Mouse (Mus musculus) lung, embryonic 16.5 days (tissue): ENCODE measurements around the gene Prkcq. TPM values are rescaled to one million over a fixed set of nuclear protein-coding genes. Genes with fewer than 3 reads are reported as not detected.

Experiments used
- ATAC-seq: fragments of 200-750 bp; cut with Nextera tagmentation; 2 replicates; pipeline ENCODE4 v1.8.0; 2017; ENCODE audit warnings: low read depth, mild to moderate bottlenecking, moderate library complexity
- H3K27ac ChIP-seq: fragments of 300-500 bp; sonication (generic); 2 replicates; pipeline ENCODE4 v1.5.1; 2014; ENCODE audit warnings: mild to moderate bottlenecking, control low read depth, low read length
- H3K27me3 ChIP-seq: fragments of 300-500 bp; sonication (generic); 2 replicates; pipeline ENCODE4 v1.6.1; 2014; ENCODE audit warnings: low read depth, low read length, mixed read lengths; ENCODE audit not compliant: control insufficient read depth, insufficient read depth
- H3K36me3 ChIP-seq: fragments of 300-500 bp; sonication (generic); 2 replicates; pipeline ENCODE4 v1.6.1; 2014; ENCODE audit warnings: low read length; ENCODE audit not compliant: control insufficient read depth, insufficient read depth
- H3K4me1 ChIP-seq: fragments of 300-500 bp; sonication (generic); replicated peaks from 2 replicates; pipeline ENCODE4 v1.6.1; 2014; ENCODE audit warnings: low read length, mixed read lengths; ENCODE audit not compliant: control insufficient read depth, insufficient read depth
- H3K4me2 ChIP-seq: fragments of 300-500 bp; sonication (generic); 2 replicates; pipeline ENCODE4 v1.6.1; 2014; ENCODE audit warnings: low read depth, low read length, control low read depth
- H3K4me3 ChIP-seq: fragments of 300-500 bp; sonication (generic); 2 replicates; pipeline ENCODE4 v1.5.1; 2014; ENCODE audit warnings: mild to moderate bottlenecking, low read length, control low read depth
- H3K9ac ChIP-seq: fragments of 300-500 bp; sonication (generic); 2 replicates; pipeline ENCODE4 v1.6.1; 2014; ENCODE audit warnings: low read length, control low read depth
- H3K9me3 ChIP-seq: fragments of 300-500 bp; sonication (generic); 2 replicates; pipeline ENCODE4 v1.6.1; 2016; ENCODE audit warnings: low read length; ENCODE audit not compliant: control insufficient read depth
- WGBS: fragments of 180-500 bp; shearing (Covaris S2); extraction: QIAGEN DNeasy Blood & Tissue Kit; methylation state at CpG from one replicate; pipeline ENCODE4 v1.1.7; 2014; 5-methylcytosine and 5-hydroxymethylcytosine counted together
- polyA plus RNA-seq: library from polyadenylated mRNA; unstranded; fragments of >200 nt; fragmentation: Nextera tagmentation; extraction: Ambion mirVana; gene quantifications from 2 replicates; pipeline ENCODE4 v1.2.1, GENCODE M21; 2015

Gene Prkcq
- polyA plus RNA-seq, 1 experiment from 2014 or later = 2.4 TPM

DNA sequence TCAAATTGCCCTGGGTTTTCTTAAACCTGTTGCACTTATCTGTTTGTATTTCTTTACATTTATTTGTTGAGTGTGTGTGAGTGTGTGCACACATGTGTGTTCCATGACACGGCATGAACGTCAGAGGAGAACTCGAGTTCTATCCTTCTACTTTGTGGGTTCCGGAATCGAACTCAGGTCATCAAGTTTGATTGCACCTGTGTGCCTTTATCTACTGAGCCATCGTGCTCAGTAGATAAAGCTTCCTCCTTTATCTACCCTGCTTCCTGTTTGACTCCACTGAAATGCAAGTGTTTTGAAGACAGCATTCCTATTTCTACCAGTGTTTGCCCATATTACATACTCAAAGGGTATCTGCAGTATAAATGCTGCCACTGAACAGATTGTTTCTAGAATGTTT, 33.8 kb downstream of the Prkcq start:
- no peak overlapping the region for H3K9ac ChIP-seq
- no peak overlapping the region for H3K27ac ChIP-seq
- WGBS = 80% methylated on average over 6 of the region's 6 CpGs
- no peaks in the 10 kb centered on the region for H3K9me3 ChIP-seq
- no peak overlapping the region for H3K4me3 ChIP-seq
- H3K4me1 ChIP-seq = no peaks in the 10 kb centered on the region
- no peak overlapping the region for H3K4me2 ChIP-seq
- ATAC-seq = no peak
- H3K27me3 ChIP-seq = no peaks in the 10 kb centered on the region
- H3K36me3 ChIP-seq = no peaks in the 10 kb centered on the region

DNA sequence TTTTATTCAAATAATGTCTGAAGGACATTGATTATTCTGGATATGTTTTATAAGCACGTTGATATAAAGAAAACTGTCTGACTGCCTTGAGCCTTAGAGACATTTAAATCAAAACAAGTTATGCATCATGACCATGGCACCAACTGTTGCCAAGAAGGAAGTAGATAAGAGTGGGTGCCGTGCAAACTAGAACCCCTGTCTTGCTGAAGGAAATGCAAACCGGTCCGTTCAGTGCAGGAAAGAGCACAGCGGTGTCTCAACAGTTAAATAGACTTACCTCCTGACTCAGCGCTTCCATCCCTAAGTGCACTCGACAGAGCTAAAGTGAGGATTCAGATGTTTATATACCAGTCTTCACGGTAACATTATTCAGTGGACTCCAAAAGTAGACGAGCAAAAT, 36.4 kb downstream of the Prkcq start:
- Histone ChIP-seq H3K4me3 (no peak overlapping the region), H3K27ac (no peak overlapping the region), H3K9me3 (no peaks in the 10 kb centered on the region), H3K36me3 (no peaks in the 10 kb centered on the region), H3K4me1 (no peaks in the 10 kb centered on the region), H3K4me2 (no peak overlapping the region), H3K9ac (no peak overlapping the region), H3K27me3 (no peaks in the 10 kb centered on the region)
- no peak for ATAC-seq
- 30% methylated on average over 9 of the region's 9 CpGs for WGBS

DNA sequence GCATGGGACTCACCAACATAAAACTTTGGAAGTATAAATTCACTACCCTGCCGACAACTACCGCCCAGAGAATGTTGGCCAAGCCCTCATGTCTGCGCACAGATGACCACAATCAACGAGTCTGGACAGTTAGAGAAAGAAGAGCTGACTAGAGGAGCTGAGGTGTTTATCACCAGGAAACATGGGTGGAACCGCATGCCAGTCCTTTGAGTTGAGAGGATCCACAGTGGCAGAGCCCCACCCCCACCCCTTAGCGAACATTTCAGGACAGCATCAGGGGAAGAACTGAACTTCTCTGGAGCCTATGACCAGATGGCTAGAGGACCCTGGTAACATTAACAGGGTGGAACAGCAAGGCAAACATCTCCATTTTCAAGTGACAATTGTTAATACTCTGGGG, 37.4 kb downstream of the Prkcq start:
- 57% methylated on average over 6 of the region's 6 CpGs for WGBS
- no peak for ATAC-seq
- Histone ChIP-seq H3K4me2 (no peak overlapping the region), H3K9me3 (no peaks in the 10 kb centered on the region), H3K27me3 (no peaks in the 10 kb centered on the region), H3K4me1 (no peaks in the 10 kb centered on the region), H3K36me3 (no peaks in the 10 kb centered on the region), H3K4me3 (no peak overlapping the region), H3K27ac (no peak overlapping the region), H3K9ac (no peak overlapping the region)

DNA sequence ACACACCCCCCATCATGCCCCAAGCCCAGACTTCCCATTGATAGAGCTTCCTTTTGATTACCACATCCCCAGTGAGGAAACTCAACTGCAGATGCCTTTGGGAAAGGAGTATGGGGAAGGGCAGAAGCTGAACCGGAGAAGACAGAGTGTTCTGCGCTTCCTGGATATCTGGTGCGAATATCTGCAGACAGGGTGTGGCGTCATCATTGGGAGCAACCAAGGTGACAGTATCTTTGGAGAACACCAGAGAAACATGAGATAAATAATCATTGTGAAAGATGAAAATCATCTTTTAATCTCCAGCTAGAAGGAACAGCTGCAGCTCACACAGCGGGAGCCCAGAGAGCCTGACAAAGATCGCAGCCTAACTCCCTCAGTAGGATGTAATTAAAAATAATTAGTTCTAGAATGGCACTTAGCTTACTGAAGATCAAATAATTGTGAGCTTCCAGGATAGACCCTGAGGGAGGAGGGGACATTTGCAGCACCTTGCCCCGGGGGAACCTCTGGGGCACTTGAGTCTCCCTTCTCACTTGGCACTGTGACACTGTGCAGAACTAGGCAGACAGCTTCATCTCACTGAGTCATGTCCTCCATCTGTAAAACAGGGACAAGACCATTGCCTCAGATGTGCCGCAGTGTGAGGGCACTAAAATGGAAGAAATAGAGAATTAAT, 38.5 kb downstream of the Prkcq start:
- no peaks in the 10 kb centered on the region for H3K9me3 ChIP-seq
- no peak overlapping the region for H3K27ac ChIP-seq
- 74% methylated on average over 8 of the region's 8 CpGs for WGBS
- no peak for ATAC-seq
- no peaks in the 10 kb centered on the region for H3K36me3 ChIP-seq
- H3K27me3 ChIP-seq = no peaks in the 10 kb centered on the region
- no peaks in the 10 kb centered on the region for H3K4me1 ChIP-seq
- H3K4me3 ChIP-seq = no peak overlapping the region
- no peak overlapping the region for H3K9ac ChIP-seq
- H3K4me2 ChIP-seq = no peak overlapping the region

DNA sequence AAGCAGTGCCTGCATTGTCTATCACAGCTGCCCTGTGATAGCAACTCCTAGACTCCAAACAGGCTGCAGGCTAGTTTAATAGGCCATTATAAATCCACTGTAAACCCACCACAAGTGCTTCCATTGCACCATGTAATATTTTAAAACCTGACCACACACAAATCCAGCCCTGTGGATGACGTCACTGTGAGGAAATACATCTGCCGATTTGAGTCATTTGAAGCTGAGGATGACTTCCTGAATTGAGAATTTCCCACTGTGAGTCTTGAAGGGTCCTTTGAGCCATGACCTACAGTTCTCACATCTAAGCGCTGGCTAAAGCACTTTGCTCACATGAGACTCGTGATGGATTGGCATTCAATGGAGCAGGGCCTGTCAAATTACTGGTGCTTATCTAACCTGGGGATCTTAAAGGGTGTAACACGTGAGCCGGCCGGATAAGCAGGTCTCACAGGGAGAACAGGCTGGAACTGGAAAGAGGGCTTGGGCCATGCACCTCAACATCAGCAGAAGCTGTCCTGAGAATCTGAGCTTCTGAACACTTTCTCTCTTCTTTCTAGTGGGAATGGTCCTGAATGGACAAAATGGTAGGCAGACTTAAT, 40.2 kb downstream of the Prkcq start:
- Histone ChIP-seq H3K27ac (no peak overlapping the region), H3K9ac (no peak overlapping the region), H3K27me3 (no peaks in the 10 kb centered on the region), H3K4me2 (no peak overlapping the region), H3K36me3 (no peaks in the 10 kb centered on the region), H3K9me3 (no peaks in the 10 kb centered on the region), H3K4me1 (no peaks in the 10 kb centered on the region), H3K4me3 (no peak overlapping the region)
- 27% methylated on average over 7 of the region's 7 CpGs for WGBS
- ATAC-seq = 0 out of 2 replicates have a peak, but pooled peaks have one; percentile 20

DNA sequence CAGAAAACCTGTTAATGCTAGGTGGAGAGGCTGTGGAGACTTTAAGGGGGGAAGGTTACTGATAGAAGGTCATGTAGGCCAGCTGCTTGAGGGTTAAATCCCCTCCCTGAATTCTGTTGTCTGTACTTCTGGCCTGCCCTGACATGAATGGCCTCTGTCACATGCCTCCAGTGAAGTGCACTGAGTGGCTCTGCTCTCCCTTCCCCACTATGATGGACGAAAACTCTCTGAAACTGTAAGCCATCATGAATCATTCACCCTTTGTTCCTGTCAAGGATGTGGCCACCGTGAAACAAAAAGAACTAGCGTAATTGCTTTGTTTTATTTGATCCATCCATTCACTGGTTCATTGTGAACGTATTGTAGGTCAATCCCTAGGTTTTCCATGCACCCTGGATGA, 44.5 kb downstream of the Prkcq start:
- no peaks in the 10 kb centered on the region for H3K27me3 ChIP-seq
- H3K36me3 ChIP-seq = no peaks in the 10 kb centered on the region
- no peak overlapping the region for H3K4me3 ChIP-seq
- H3K4me2 ChIP-seq = no peak overlapping the region
- H3K27ac ChIP-seq = no peak overlapping the region
- no peak for ATAC-seq
- no peaks in the 10 kb centered on the region for H3K9me3 ChIP-seq
- no peaks in the 10 kb centered on the region for H3K4me1 ChIP-seq
- H3K9ac ChIP-seq = no peak overlapping the region
- WGBS = 61% methylated on average over 4 of the region's 4 CpGs

DNA sequence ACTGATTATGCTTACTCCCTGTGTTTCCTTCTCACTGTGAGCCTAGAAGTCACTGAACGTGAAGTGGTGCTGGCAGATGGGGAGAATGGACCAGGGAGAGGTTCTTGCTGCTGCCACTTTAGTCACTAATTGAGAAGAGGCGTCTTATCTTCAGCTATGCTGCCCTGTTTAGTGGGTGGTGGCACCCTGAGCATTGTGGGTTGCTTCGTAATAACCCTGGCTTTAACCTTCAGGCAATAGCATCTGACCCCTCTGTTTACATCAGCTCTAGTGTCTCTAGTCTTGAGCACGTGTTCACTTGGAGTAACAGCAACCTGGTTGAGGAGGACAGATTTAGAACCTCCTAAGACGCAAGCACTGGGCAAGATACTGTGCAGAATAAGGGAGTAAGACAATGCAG, 44.9 kb downstream of the Prkcq start:
- Histone ChIP-seq H3K27me3 (no peaks in the 10 kb centered on the region), H3K9ac (no peak overlapping the region), H3K36me3 (no peaks in the 10 kb centered on the region), H3K9me3 (no peaks in the 10 kb centered on the region), H3K27ac (no peak overlapping the region), H3K4me1 (no peaks in the 10 kb centered on the region), H3K4me3 (no peak overlapping the region), H3K4me2 (no peak overlapping the region)
- no peak for ATAC-seq
- 63% methylated on average over 5 of the region's 5 CpGs for WGBS

DNA sequence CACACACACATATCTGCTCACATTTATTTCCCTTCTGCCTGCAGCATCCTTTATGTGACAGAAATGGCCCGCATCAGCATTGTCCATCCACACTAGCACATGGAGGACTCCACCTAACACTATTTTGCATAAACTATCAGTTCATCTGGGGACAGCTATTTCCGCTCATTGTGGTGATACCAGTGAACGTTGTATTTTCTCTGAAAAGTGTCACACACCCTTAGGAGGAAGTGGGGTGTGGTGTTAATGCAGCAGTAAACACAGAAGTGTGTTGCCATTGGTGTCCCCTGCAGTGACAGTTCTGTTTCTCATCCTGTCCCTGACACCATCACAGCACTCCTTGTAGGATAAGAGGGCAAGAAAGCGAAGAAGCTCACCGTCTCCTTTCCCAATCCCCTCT, 46.2 kb downstream of the Prkcq start:
- H3K27me3 ChIP-seq = no peaks in the 10 kb centered on the region
- 64% methylated on average over 5 of the region's 5 CpGs for WGBS

DNA sequence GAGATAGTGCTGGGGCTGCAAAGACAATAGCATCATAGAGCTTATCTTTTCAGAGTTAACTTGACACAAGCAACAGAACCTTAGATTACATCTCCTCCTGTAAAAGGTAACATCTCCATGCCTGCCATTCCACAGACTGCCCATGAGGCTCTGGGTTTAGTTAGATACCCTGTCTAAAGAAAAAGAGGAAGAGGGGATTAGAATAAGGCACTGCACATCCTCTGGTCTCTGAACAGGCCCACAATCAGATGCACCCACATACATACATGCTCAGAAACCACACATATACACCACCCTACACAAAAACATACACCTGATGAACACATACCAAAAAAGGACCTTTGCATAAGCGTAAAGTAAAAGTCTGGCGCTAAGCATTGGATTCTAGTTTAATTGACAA, 47.4 kb downstream of the Prkcq start:
- H3K27ac ChIP-seq = no peak overlapping the region
- WGBS = 96% methylated on average over 2 of the region's 2 CpGs
- ATAC-seq = no peak
- no peak overlapping the region for H3K9ac ChIP-seq
- no peaks in the 10 kb centered on the region for H3K9me3 ChIP-seq
- no peaks in the 10 kb centered on the region for H3K36me3 ChIP-seq
- H3K4me2 ChIP-seq = no peak overlapping the region
- no peaks in the 10 kb centered on the region for H3K4me1 ChIP-seq
- H3K4me3 ChIP-seq = no peak overlapping the region
- H3K27me3 ChIP-seq = no peaks in the 10 kb centered on the region

More for the DNA sequence above, 46.2 kb downstream of the Prkcq start:
- no peaks in the 10 kb centered on the region for H3K36me3 ChIP-seq
- 0 out of 2 replicates have a peak, but pooled peaks have one; percentile 5 for ATAC-seq
- no peak overlapping the region for H3K4me2 ChIP-seq
- no peaks in the 10 kb centered on the region for H3K9me3 ChIP-seq
- no peak overlapping the region for H3K9ac ChIP-seq
- no peaks in the 10 kb centered on the region for H3K4me1 ChIP-seq
- H3K4me3 ChIP-seq = no peak overlapping the region
- no peak overlapping the region for H3K27ac ChIP-seq
